Mouse (Mus musculus) kidney, adult 10 weeks (tissue): Measurements from ENCODE around the gene Mapk8. TPM values are rescaled to one million over a fixed set of nuclear protein-coding genes. Genes with fewer than 3 reads are reported as not detected.

Experiments
- polyA plus RNA-seq: library from polyadenylated mRNA; stranded (reverse); fragments of 350-450 nt; fragmentation: Illumina TruSeq; extraction: RNeasy Lipid Tissue Mini Kit (QIAGEN cat#74804); gene quantifications from one replicate; pipeline ENCODE4 v1.2.3, GENCODE M21; 2014; ENCODE audit warnings: low read depth, low replicate concordance

Gene Mapk8
- 55.6 TPM for polyA plus RNA-seq

GRCm38 (mm10) chr14:33447027-33447569, at the start of gene Mapk8:
TSS of gene Mapk8 (minus strand) at chr14:33447158.

GRCm38 (mm10) chr14:33471331-33471730, 24.4 kb upstream of the Mapk8 start, which contains the start of gene Frmpd2:
TSS of gene Frmpd2 (plus strand) at chr14:33471696.

Other genes starting within 250 kb of the Mapk8 start
- gene Arhgap22, start 233.1 kb downstream of the Mapk8 start, polyA plus RNA-seq = 0.85 TPM
- gene Frmpd2, start 24.5 kb upstream of the Mapk8 start, polyA plus RNA-seq = not detected
- gene Ptpn20, start 142.0 kb upstream of the Mapk8 start, polyA plus RNA-seq = 0.12 TPM